Mouse (Mus musculus): ENCODE data around the gene Rbm47. TPM values are rescaled to one million over a fixed set of nuclear protein-coding genes. Genes with fewer than 3 reads are reported as not detected.

Rbm47 gene
- polyA plus RNA-seq, 1 experiment from 2014 or later, result 3.3 TPM

DNA sequence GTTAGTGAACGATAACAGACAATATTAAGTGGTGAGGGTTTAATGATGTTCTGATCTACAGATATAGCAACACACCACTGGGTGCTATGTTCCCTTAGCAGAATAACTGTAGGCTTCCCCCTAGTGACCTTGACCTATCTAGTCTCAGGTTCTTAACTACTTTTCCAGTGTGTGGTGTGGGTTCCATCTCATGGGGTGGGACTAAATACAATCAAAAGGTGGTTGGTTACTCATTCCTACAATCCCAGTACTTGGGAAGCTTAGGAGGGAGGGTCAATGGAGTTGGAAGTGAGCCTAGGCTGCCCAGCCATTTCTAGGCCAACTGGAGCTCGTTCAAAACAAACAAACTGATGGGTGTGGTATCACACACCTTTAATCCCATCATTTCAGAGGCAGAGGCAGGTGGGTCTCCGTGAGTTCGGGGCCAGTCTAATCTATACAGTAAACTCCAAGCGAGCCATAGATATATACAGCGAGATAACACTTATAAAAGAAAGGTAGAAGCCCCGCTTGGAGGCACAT lies 94.4 kb downstream of the Rbm47 start:
- H3K4me1 ChIP-seq, result no peaks in the 10 kb centered on the region
- 94% methylated on average over 7 of the region's 7 CpGs for WGBS

DNA sequence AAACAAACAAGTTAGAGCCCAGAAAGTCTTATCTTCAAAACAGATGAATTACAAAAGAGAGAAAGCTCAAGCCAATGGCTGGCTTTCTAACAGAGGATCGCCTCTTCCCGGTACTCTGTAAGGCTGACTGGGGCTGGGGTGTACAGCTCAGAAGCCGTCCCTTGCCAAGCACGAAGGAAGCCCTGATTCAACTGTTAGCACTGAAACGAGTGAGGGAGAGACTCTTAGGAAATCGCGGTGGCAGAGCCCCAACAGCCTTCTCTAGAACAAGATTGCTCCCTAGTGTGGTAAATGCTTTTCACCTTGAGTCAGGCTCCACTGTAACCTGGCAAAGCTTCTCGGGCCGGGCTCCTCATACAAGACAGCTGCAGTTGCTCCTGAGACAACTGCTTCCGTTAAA lies 95.5 kb downstream of the Rbm47 start:
- H3K36me3 ChIP-seq (replicated peaks), result no peaks in the 10 kb centered on the region

More for the DNA sequence above, 94.4 kb downstream of the Rbm47 start:
- Histone ChIP-seq H3K9me3 (no peaks in the 10 kb centered on the region), H3K27me3 (replicated peaks) (no peaks in the 10 kb centered on the region), H3K4me3 (no peak overlapping the region), H3K27ac (no peak overlapping the region), H3K4me2 (no peak overlapping the region), H3K36me3 (replicated peaks) (no peaks in the 10 kb centered on the region), H3K9ac (no peak overlapping the region)
- no peak for ATAC-seq (replicated peaks)

GRCm38 (mm10) chr5:66076685-66077301 lies 96.1 kb downstream of the Rbm47 start:
- H3K9me3 ChIP-seq, result no peaks in the 10 kb centered on the region
- 75% methylated on average over 12 of the region's 12 CpGs for WGBS

More for the DNA sequence above, 95.5 kb downstream of the Rbm47 start:
- no peak overlapping the region for H3K4me3 ChIP-seq
- no peak overlapping the region for H3K27ac ChIP-seq
- H3K4me2 ChIP-seq, result no peak overlapping the region
- 40% methylated on average over 10 of the region's 10 CpGs for WGBS
- ATAC-seq (replicated peaks), result no peak
- no peak overlapping the region for H3K9ac ChIP-seq
- no peaks in the 10 kb centered on the region for H3K4me1 ChIP-seq
- no peaks in the 10 kb centered on the region for H3K27me3 ChIP-seq (replicated peaks)
- no peaks in the 10 kb centered on the region for H3K9me3 ChIP-seq

GRCm38 (mm10) chr5:66075906-66076305 lies 97.0 kb downstream of the Rbm47 start:
- H3K4me3 ChIP-seq, result no peak overlapping the region
- H3K36me3 ChIP-seq (replicated peaks), result no peaks in the 10 kb centered on the region
- H3K9ac ChIP-seq, result no peak overlapping the region
- no peaks in the 10 kb centered on the region for H3K27me3 ChIP-seq (replicated peaks)
- H3K4me1 ChIP-seq, result no peaks in the 10 kb centered on the region
- H3K4me2 ChIP-seq, result no peak overlapping the region
- no peak overlapping the region for H3K27ac ChIP-seq
- no peak for ATAC-seq (replicated peaks)
- no peaks in the 10 kb centered on the region for H3K9me3 ChIP-seq
- WGBS, result 92% methylated on average over 12 of the region's 12 CpGs

More at GRCm38 (mm10) chr5:66076685-66077301, 96.1 kb downstream of the Rbm47 start:
- H3K4me2 ChIP-seq, result no peak overlapping the region
- no peak overlapping the region for H3K9ac ChIP-seq
- H3K36me3 ChIP-seq (replicated peaks), result no peaks in the 10 kb centered on the region
- no peak overlapping the region for H3K27ac ChIP-seq
- no peak overlapping the region for H3K4me3 ChIP-seq
- ATAC-seq (replicated peaks), result no peak
- H3K27me3 ChIP-seq (replicated peaks), result no peaks in the 10 kb centered on the region
- H3K4me1 ChIP-seq, result no peaks in the 10 kb centered on the region

- H3K36me3 ChIP-seq (replicated peaks), result no peaks in the 10 kb centered on the region
- H3K4me3 ChIP-seq, result no peak overlapping the region
- H3K27me3 ChIP-seq (replicated peaks), result no peaks in the 10 kb centered on the region
- H3K9ac ChIP-seq, result no peak overlapping the region
- H3K9me3 ChIP-seq, result no peaks in the 10 kb centered on the region
- H3K4me1 ChIP-seq, result 0 out of 2 replicates have a peak, but pooled peaks cover 2% of the 10 kb centered on the region
- no peak overlapping the region for H3K27ac ChIP-seq
- WGBS, result 94% methylated on average over 9 of the region's 9 CpGs
- ATAC-seq (replicated peaks), result no peak
- no peak overlapping the region for H3K4me2 ChIP-seq
Measured at GRCm38 (mm10) chr5:66075032-66075488, 97.9 kb downstream of the Rbm47 start.

DNA sequence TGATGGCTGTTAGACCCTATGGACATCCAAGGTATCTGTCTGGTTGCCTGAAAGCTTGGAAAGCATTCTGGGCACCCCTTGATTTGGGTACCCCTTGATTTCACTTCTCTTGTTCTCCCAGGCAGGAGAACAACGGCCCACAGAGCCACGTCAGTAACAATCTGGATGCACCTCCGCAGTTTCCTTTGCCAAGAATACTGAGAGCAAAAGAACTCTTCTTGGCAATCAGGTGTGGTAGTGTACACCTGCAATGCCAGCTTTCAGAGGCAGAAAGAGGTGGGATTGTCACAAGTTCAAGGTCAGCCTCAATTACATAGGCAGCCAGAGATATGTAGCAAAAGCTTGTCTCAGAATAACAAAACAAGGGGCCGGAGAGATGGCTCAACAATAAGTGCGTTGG lies 98.7 kb downstream of the Rbm47 start:
- Histone ChIP-seq H3K9me3 (no peaks in the 10 kb centered on the region), H3K9ac (no peak overlapping the region), H3K27me3 (replicated peaks) (no peaks in the 10 kb centered on the region), H3K4me1 (peaks cover 11% of the 10 kb centered on the region; the same call in 1 of the 2 replicates), H3K36me3 (replicated peaks) (no peaks in the 10 kb centered on the region), H3K4me3 (no peak overlapping the region), H3K4me2 (no peak overlapping the region), H3K27ac (no peak overlapping the region)
- no peak for ATAC-seq (replicated peaks)
- WGBS, result 88% methylated on average over 5 of the region's 5 CpGs

- ATAC-seq (replicated peaks), result no peak
- whole genome bisulfite sequencing, result 89% methylated on average over 12 of the region's 12 CpGs
- no peaks in the 10 kb centered on the region for H3K27me3 ChIP-seq (replicated peaks)
- no peak overlapping the region for H3K9ac ChIP-seq
- H3K9me3 ChIP-seq, result no peaks in the 10 kb centered on the region
- no peak overlapping the region for H3K4me2 ChIP-seq
- no peak overlapping the region for H3K27ac ChIP-seq
- H3K4me1 ChIP-seq, result peaks cover 12% of the 10 kb centered on the region; the same call in 1 of the 2 replicates
- no peaks in the 10 kb centered on the region for H3K36me3 ChIP-seq (replicated peaks)
- H3K4me3 ChIP-seq, result no peak overlapping the region
Measured at GRCm38 (mm10) chr5:66073604-66074164, 99.2 kb downstream of the Rbm47 start.

GRCm38 (mm10) chr5:66071722-66072121 lies 101.2 kb downstream of the Rbm47 start:
- H3K4me3 ChIP-seq, result no peak overlapping the region
- H3K27me3 ChIP-seq (replicated peaks), result no peaks in the 10 kb centered on the region
- ATAC-seq (replicated peaks), result no peak
- H3K36me3 ChIP-seq (replicated peaks), result no peaks in the 10 kb centered on the region
- no peaks in the 10 kb centered on the region for H3K9me3 ChIP-seq
- 90% methylated on average over 8 of the region's 8 CpGs for WGBS
- no peak overlapping the region for H3K4me2 ChIP-seq
- no peak overlapping the region for H3K9ac ChIP-seq
- peaks cover 12% of the 10 kb centered on the region; the same call in 1 of the 2 replicates for H3K4me1 ChIP-seq
- no peak overlapping the region for H3K27ac ChIP-seq

DNA sequence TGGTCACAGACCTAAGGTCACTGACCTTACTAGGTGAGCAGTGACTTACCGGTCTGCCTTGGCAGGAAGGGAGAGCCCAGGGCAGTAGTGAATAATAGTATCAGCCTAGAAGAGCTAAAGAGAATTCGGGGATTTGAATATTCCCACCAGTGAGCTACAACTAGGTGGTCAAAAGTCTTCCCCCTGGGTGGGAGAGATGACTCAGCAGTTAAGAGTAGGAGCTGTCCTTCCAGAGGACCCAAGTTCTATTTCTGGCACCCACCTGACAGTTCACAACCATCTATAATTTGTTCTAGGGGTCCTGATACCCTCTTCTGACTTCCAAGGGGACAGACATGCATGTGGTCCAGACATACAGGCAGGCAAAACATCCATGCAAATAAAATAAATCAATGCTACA lies 102.6 kb downstream of the Rbm47 start:
- Histone ChIP-seq H3K4me2 (peak overlapping the region; percentile 64), H3K4me3 (no peak overlapping the region), H3K27me3 (replicated peaks) (no peaks in the 10 kb centered on the region), H3K27ac (no peak overlapping the region), H3K4me1 (peaks cover 12% of the 10 kb centered on the region; the same call in 1 of the 2 replicates), H3K9ac (no peak overlapping the region), H3K36me3 (replicated peaks) (no peaks in the 10 kb centered on the region), H3K9me3 (no peaks in the 10 kb centered on the region)
- 59% methylated on average over 2 of the region's 2 CpGs for WGBS
- no peak for ATAC-seq (replicated peaks)

DNA sequence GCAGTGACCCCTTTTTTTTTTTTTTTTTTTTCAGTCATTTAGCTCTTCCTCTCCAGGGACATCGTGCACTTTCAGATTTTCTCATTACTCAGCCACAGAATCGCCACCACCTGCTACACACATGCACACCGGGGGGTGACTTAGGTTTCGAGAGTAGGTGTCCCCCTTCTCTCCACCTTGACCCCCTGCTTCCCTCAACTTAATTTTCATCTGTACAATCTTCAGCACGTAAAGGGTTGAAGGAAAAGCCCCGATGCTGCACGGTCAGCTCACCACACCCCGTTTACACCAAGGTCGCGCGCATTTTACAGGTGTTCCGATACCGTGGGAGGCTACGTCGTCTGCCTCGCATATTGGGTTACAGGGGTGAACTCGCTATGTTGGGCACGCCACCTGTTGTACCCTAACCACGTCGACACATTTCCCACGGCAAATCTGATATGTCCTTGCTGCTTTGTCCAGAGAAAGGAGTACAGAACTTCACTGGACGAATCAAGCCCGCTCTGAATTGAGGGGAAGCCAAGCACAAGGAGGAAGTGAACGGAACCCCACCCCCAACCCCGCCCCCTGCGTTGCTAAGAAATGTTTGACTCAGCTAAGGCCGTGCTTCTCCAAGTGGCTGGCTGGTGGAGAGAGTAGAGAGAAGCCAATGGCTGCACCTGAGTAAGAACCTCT lies 103.3 kb downstream of the Rbm47 start:
- Histone ChIP-seq H3K27me3 (replicated peaks) (no peaks in the 10 kb centered on the region), H3K27ac (no peak overlapping the region), H3K9ac (peak overlapping the region; percentile 40), H3K4me3 (peak overlapping the region; percentile 35), H3K4me1 (peaks cover 12% of the 10 kb centered on the region; the same call in 1 of the 2 replicates), H3K36me3 (replicated peaks) (no peaks in the 10 kb centered on the region), H3K4me2 (peak overlapping the region; percentile 64), H3K9me3 (no peaks in the 10 kb centered on the region)
- 3% methylated on average over 27 of the region's 27 CpGs for WGBS
- peak; percentile 66; the same call in 1 of the 2 replicates for ATAC-seq (replicated peaks)

DNA sequence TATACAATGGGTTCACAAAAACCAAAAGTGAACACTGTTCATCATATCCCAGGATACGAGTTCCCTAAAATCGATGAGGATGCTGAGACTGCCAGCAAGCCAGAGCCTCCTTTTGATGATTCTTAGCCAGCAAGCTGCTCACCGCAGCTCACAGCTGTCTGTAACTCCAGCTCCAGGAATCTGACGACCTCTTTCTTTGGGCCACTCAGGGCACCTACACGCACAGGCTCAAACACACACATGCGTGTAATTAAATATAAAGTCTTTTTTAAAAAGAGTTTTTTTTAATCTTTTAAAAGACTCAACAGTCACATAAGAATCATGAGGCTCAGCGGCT lies 103.8 kb downstream of the Rbm47 start:
- 37% methylated on average over 7 of the region's 7 CpGs for WGBS
- Histone ChIP-seq H3K27ac (no peak overlapping the region), H3K36me3 (replicated peaks) (no peaks in the 10 kb centered on the region), H3K9me3 (no peaks in the 10 kb centered on the region), H3K4me2 (peak overlapping the region; percentile 64), H3K9ac (no peak overlapping the region), H3K27me3 (replicated peaks) (no peaks in the 10 kb centered on the region), H3K4me1 (peaks cover 12% of the 10 kb centered on the region; the same call in 1 of the 2 replicates), H3K4me3 (peak overlapping the region; percentile 35; the same call in 1 of the 2 replicates)
- ATAC-seq (replicated peaks), result no peak

- H3K4me3 ChIP-seq, result no peak overlapping the region
- no peaks in the 10 kb centered on the region for H3K9me3 ChIP-seq
- 83% methylated on average over 12 of the region's 12 CpGs for WGBS
- H3K4me2 ChIP-seq, result no peak overlapping the region
- H3K9ac ChIP-seq, result no peak overlapping the region
- no peaks in the 10 kb centered on the region for H3K36me3 ChIP-seq (replicated peaks)
- H3K27ac ChIP-seq, result no peak overlapping the region
- H3K4me1 ChIP-seq, result peaks cover 12% of the 10 kb centered on the region; the same call in 1 of the 2 replicates
- ATAC-seq (replicated peaks), result no peak
- no peaks in the 10 kb centered on the region for H3K27me3 ChIP-seq (replicated peaks)
Measured at GRCm38 (mm10) chr5:66068068-66068920, 104.6 kb downstream of the Rbm47 start.

All from midbrain, embryonic 15.5 days (tissue).